Mouse (Mus musculus): ENCODE results near the gene Ctse.
"Not testable (repeated sequence)": the region's sequence is repeated elsewhere in the genome, so short reads cannot be mapped to it uniquely, and the experiment has no call there.

The Ctse gene

DNA sequence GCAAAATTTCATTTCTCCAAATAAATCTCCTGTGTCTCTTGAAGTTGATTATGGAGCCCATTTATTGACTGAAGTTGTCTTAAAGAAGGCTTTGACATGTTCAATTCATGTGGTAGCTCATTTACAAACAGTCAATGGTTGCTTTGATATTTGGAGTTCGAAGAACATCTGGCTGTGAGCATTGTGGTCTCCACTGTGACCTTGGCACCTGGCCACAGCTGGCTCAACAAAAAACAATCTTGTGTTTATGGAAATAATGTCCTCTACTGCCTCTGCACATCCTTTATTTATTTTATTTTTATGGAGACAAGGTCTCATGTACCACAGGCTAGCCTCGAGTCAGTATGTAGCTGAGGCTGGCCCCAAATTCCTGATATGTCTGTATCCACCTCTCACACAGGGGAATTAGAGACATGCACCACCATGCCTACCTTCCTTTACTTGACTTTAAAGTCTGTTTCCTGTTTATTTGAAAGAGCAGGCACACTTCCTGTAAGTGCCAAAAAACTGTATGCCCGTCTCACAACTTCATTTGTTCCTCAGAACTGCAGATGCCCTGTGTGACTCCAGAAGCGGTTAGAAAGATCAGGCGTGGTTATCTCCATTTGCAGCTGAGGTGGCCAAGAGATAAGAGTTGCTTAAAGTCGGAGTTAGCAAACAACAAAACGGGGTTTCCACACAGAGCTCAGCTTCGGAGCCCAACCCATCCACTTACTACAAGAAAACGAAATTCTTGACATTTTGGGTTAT is at the start of gene Ctse:
Gene Ctse, plus strand, starts transcription at position 516 of the 750 bp plus-strand sequence.
- CTCF ChIA-PET: interaction anchor here (0.7 kb wide), 1 partner anchor 145 kb away, joined by 8 read pairs; no protein-coding TSS in a partner anchor

DNA sequence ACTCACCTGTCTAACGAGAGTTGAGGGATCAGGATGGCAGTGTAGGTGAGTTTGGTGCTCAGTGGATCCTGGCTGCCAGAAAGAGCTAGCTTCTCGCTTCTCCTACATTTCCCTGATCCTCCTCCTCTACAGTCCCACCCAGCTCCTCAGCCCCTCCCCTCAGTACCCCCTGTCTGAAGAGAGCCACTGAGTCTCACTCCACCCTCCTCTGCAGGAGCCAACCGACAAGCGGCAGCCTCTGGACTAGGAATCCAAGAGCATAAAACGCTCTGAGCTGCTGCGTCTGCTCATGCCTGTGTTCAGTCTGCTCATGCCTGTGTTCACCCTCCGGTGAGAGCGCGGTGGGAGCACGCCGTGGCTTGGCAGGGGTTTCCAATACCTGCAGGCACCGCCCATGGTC is 39.2 kb upstream of the Ctse start, which contains the start of gene Avpr1b:
Gene Avpr1b, plus strand, starts transcription at position 335 of the 400 bp plus-strand sequence.
- CTCF ChIA-PET: interaction anchor here (0.6 to 1.2 kb wide), 2 partner anchors 37 to 247 kb away, joined by 3 read pairs; no protein-coding TSS in a partner anchor

DNA sequence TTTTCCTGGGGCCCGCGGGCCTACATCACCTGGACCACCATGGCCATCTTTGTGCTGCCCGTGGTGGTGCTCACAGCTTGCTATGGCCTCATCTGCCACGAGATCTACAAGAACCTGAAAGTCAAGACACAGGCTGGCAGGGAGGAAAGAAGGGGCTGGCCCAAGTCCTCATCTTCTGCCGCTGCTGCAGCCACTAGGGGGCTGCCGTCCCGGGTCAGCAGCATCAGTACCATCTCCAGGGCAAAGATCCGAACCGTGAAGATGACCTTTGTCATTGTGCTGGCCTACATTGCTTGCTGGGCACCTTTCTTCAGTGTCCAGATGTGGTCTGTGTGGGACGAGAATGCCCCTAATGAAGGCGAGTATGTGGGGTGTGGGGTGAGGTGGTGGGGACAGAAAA is 37.8 kb upstream of the Ctse start:
- CTCF ChIA-PET: no interaction called here

DNA sequence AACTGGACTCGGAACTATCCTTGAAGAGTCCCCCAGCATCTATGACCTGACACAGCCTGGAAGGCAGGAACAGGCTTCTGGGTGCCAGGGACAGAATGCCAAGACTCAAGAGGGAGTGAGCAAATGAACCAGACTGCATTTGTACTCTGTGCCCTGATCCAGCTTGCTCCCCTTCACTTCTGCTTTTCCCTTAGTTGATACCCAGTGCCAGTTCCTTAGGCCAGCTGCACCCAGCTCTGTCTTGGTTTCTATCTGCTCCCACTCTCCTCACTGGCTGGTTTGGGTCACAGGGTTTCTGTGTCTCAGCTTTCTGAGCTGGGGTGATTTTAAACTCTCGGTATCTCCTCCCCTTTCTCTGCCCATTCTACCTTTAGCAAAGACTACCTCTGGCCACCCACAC is 31.4 kb upstream of the Ctse start:
- CTCF ChIA-PET: no interaction called here

DNA sequence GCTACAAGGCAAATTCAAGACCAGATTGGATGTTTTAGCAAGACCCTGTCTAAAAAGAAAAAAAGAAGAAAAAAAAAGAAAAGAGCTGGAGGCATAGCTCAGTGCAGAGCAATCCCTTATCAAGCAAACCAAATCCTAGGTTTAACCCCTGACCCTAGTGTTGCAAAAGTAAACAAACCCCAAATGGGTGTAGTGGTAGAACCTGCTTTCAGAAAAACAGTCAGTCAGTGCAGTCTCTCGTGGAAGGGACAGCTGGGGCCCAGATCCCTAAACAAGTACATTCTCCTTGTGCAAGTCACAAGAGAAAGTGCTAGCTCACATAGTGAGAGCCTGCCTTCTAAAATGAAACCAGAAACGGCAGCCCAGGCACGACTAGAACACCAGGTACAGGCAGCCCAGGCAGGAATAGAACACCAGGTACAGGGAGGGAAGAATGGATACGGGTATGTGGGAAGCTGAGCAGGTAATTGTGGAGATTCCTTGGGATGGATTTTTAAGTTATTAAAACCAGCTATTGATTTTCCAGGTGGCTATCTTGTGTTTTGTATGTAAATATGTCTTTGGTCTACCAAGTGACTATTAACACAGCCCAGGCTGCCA is 25.4 kb upstream of the Ctse start:
- CTCF ChIA-PET: interaction anchor here (0.7 to 0.8 kb wide), 2 partner anchors 44 to 64 kb away, joined by 4 read pairs; no protein-coding TSS in a partner anchor

DNA sequence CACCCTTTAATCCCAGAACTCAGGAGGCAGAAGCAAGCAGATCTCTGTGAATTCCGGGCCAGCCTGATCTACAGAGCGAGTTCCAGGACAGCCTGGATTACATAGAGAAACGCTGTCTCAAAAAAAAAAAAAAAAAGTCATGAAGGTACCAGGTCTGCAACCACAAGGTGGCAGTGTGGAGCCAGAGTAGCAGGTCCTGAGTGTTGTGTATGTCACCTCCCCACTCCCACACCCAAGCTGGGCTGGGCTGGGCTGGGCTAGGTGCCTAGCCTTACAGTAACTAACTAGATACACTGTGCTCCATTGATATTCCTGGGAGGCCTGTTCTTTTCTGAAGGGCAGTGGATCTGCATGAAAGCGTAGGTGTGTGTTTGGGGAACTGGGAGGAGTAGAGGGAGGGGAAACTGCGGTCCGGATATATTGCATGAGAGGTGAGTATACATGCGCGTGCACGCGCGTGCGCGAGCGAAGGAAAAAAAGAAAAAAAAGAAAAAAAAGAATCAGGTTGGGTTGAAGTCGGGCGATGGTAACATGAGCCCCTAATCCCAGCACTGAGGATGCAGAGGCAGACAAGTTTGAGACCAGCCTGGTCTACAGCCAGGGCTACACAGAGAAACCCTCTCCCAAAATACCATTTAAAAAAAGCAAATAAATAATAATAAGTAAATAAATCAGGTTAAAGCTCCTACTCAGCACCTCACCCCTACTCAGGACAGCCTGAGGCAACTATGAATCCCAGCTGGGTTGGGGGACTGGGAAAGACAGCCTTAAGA is 24.6 kb upstream of the Ctse start:
- CTCF ChIA-PET: interaction anchor here (0.6 to 0.8 kb wide), 4 partner anchors 43 to 184 kb away, joined by 3 to 7 read pairs (median 4); no protein-coding TSS in a partner anchor

DNA sequence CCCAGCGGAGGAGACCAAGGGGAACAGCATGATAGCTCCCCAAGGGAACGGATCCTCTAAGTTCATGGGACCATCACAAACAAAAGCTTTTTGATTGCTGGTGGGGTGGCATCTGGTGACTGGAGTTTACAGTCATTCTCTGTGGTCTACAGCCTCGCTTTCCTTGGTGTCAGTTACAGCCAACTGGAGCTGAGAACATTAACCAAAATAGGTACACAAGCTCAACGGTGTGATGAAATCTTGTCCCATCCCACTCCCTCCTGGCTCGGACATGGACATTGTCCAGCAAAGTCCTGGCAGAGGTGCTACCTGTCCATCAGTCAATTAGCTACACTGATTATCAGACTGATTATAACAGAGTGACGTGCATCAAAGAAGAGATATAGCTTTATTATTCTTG is 23.5 kb upstream of the Ctse start:
- CTCF ChIA-PET: interaction anchor here (0.7 kb wide), 1 partner anchor 20 kb away, joined by 17 read pairs; no protein-coding TSS in a partner anchor

DNA sequence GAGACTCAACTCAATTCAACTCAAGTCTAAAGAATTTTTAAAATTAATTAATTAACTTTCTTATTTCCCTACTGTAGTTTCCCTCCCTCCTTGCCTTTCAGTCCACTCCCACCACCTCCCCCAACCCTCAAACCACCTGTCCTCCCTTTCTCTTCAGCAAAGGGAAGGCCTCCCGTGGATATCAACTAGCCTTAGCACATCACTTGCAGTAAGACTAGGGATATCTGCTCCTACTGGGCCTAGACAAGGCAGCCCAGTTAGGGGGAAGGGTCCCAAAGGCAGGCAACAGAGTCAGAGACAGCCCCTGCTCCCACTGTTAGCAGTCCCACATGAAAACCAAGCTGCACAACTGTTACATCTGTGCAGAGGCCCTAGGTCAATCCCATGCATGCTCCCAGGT is 22.0 kb upstream of the Ctse start:
- CTCF ChIA-PET: no interaction called here

DNA sequence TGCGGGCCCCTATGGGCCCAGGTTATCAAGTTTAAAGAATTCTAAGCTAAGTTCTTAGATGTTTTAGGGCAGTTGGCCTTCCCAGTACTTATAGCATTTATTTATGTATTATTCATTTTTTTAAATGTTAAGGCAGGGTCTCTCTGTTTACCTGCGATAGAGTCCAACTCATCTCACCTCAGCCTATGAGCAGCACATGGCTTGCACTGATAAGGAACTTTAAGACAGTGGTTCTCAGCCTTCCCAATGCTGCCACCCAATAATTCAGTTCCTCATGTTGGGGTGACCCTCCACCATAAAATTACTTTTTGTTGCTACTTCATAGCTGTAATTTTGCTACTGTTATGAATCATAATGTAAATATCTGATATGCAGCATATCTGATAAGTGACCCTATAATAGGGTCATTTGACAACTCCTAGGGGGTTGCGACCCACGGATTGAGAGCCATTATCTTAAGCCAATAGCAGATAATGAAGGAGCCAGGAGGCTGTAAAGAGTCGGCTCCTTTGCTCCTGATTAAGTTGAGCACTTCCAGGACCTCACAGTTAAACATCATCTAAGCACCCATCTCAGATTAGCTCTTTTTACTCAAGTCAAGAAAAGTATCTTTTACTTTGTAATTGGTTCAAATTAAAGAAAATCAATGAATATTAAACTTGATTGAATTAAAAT is 21.4 kb upstream of the Ctse start:
- CTCF ChIA-PET: no interaction called here

DNA sequence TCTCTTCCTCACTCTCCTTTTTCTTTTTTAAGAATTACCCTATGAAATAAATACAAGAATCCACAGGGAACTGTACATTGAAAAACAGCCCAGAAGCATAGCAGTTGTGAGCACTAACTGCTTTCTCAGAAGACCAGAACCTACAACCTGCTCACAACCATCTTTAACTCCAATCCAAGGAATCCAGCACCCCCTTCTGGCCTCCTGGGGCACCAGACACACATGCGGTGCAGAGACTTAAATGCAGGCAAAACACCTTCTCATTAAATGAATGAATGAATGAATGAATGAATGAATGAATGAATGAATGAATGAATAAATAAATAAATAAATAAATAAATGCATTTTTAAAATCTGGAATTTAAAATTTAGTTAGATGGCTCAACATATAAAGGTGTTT is 19.5 kb upstream of the Ctse start:
- CTCF ChIA-PET: interaction anchor here (0.6 kb wide), 1 partner anchor 35 kb away, joined by 3 read pairs; no protein-coding TSS in a partner anchor

DNA sequence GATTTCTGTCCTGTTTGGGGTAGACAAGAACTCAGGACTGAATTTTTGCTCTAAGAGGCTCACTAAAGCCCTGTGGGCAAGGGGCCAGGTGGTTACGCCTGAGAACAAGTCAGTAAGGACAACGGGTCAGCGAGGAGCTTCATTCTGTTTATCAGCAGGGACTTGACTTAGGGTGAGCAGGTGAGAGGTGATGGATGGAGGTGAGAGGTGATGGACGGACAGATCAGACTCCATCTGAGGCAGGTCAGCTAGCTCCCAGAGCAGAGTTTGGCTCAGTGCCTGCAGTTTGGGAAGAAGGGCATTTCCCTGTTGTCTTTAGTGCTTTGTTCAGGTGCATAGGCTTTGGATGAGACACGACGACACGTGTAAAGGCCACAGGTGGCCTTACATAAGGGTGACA is 18.8 kb upstream of the Ctse start:
- CTCF ChIA-PET: no interaction called here

DNA sequence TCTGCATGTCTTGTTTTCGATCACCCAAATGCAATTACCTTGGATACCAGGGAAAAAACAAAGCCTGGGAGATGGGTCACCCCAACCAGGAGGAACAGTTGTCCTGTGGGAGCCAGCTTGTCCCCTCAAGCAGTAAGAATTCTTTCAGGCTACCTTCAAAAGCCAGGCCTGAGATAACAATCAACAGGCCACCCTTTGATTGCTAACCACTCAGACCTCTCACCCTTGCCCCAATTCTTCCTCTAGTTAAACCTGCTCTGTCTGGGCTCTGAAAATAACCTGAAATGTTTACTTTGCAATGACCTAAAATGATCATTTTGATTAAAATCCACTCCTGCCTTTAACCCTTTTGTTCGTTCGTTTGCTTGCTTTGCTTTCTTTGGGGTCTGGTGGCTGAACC is 14.5 kb upstream of the Ctse start:
- CTCF ChIA-PET: interaction anchor here (0.7 kb wide), 1 partner anchor 128 kb away, joined by 10 read pairs; no protein-coding TSS in a partner anchor

DNA sequence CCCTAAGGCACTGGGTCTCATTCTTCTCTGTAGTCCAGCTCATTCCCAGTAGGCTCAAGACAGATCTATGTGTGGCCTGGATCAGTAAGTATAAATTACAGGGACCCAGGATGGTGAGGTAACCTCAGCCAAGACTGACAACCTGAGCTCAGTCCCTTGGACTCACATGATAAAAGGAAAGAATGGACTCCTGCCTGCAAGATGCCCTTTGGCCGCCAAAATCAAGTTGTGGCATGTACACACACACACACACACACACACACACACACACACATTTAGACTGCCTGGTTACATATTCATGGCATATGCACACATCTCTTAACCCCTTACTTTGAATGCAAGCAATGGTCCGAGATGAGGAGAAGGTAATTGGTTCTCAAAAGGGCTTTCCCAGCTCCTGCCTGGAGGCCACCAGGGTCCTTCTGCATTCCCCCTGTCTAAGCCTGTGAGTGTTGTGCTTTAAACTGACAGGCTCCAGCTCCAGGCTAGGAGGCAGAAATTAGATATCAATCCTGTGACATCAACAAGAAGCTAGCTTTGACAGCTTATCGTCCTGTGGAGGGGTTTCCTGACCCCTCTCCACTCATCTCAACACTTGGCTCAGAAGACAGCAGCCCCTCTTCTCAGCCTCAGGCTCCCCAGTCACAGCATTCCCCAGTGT is 13.8 kb upstream of the Ctse start:
- CTCF ChIA-PET: interaction anchor here (0.7 kb wide), 1 partner anchor 129 kb away, joined by 10 read pairs; no protein-coding TSS in a partner anchor

DNA sequence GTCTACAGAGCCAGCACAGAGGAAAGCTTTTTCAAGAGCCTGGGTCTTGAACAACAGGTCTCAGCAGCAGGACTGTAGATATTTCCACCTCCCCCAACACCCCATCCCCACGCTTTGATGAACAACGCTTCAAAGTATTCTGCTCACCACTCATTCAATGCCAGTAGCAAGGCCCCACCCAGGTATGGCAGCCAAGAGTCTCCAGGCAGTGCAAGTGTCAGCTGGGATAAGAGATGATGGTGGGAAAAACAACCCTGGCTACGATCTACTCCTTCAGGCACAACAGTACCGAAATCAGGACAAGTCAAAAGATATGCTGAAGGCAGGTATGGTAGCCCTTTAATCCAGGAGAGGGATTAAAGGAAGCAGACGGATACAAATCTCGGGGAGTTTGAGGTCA is 11.9 kb upstream of the Ctse start:
- CTCF ChIA-PET: no interaction called here

DNA sequence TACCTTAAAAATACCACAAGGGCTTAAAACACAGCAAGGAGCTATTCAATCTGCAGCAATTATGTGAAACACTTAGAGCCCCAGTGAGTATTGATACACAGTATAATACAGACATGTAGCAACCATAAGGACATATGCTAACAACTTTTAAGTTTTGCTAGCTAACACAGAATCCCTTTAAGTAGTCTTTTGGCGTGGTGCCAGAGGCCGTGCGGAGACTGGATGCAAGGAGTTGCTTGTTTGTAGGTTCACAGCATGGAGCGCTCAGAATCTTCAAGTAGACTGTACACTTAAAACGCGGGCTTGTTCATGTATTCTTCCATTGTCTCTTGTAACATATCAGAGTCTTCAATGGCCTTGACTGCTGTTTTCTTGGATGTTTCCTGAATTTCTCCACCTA is 5.9 kb upstream of the Ctse start:
- CTCF ChIA-PET: not testable (repeated sequence)

DNA sequence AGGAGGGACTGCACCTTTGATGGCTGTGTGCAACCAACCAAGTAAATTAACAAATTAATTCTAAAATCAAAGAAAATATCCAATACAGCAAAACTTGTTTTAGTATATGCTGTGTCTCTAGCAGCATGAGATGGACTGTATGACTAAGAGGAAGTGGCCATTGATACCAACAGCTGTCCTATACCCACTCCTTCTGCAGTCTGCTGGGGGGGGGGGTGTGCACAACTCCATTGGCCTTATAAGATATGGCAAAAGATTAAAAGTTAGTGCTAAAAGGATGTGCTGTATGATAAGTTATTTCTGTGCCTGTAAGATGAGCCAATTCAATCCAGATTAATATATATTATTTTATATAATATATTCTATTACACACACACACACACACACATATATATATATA is 3.6 kb upstream of the Ctse start:
- CTCF ChIA-PET: interaction anchor here (0.6 kb wide), 1 partner anchor 20 kb away, joined by 17 read pairs; no protein-coding TSS in a partner anchor

DNA sequence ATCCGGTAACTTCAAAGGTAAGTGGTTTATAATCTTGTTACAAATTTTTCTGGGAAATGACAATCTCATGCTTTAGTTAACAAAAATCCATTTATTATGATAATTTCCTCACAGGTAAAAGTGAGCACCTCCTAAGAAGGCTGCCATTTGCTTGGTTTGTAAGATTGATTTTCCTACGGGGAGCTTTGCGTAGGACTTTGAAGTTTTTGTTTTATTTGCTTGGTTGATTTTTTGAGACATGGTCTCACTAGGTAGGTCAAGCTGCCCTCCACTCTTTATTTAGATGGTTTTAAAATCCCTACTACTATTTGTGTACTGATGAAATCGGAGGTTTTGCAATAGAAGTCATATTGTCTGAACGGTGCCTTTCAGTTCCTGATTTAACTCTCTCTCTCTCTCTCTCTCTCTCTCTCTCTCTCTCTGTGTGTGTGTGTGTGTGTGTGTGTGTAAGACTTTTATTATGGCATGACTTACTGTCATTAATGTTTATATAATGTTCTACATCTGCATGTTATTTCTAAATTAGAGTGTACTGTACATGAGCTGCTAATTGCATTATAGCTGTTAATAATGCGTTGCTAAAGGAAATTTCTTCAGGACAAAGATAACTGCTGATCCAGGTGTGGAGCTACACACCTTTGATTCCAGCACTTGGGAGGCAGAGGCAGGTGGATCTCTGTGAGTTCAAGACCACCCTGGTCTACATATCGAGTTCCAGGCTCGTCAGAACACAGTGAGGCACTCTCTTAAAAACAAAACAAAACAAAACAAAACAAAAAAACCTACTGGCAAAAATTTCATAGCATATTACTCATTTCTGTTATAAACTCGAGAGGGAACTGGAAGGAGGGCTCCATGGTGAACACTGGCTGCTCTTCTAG is 675 bp downstream of the Ctse start:
- CTCF ChIA-PET: interaction anchor here (0.7 kb wide), 1 partner anchor 144 kb away, joined by 8 read pairs; no protein-coding TSS in a partner anchor

DNA sequence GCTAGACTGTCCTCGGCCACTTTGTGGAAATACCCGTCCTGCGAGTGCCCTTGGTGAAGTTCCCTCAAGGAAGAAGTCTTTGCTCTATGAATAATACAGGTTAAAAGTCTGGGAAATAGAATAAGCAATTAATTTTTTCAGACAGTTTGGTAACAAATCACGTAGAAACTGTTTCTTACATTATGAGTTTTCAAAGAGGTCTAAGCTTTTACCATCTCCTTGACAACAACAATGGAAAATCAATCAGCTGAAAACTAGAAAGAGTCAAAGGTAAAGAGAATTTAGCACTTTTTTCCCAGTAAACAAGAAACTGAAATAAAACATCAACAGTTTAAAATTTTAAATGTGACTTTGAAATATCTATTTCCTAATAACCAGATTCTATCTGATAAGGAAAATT is 2.0 kb downstream of the Ctse start:
- CTCF ChIA-PET: no interaction called here

DNA sequence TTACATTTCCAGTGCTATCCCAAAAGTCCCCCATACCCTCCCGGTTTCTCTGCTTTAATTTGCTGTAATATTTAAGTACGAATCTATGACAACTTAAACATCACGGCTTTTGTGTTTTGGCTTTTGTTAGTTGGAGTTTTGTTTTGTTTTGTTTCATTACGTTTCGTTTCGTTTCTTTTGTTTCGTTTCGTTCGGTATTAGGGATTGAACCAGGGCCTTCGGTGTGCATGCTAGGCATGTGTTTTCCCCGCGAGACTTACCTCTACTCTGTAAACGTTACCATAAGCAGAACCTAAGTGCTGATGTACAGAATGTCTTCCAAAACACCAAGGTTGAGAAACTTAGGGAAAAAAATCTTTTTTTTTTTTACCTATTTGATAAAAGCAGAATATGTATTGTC is 3.5 kb downstream of the Ctse start:
- CTCF ChIA-PET: no interaction called here

DNA sequence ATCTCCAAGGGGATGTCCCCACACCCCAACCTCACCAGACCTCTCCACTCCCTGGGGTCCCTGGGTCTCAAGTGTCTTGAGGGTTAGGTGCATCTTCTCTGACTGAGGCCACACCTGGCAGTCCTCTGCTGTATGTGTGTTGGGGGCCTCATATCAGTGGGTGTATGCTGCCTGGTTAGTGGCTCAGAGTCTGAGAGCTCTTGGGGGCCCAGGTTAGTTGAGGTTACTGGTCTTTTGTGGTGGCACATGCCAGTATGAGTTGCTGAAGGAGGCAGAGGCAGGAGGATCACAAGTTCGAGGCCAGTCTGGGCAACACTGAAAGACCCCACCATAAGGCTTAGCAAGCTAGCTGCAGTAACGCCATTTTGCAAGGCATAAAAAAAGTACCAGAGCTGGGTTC is 4.1 kb downstream of the Ctse start:
- CTCF ChIA-PET: no interaction called here
